Mouse (Mus musculus) WW6 (cell line): ENCODE results near the gene Gc.
A peak's percentile ranks its signal among the peaks of the same experiment; 100 is the strongest.

Experiments
- DNase-seq: peaks from one replicate; pipeline ENCODE4 v3.0.0-alpha.2; 2013; ENCODE audit warnings: low read depth, low spot score

The Gc gene

GRCm38 (mm10) chr5:89457554-89458062 is at the start of gene Gc:
Gene Gc (minus strand): TSS chr5:89457898.
- DNase-seq, result no peak

GRCm38 (mm10) chr5:89500182-89500581 is 42.5 kb upstream of the Gc start:
- DNase-seq, result peak; percentile 16

GRCm38 (mm10) chr5:89492560-89492959 is 34.9 kb upstream of the Gc start:
- DNase-seq, result no peak

- no peak for DNase-seq
Observed at GRCm38 (mm10) chr5:89470483-89470882, 12.8 kb upstream of the Gc start.

GRCm38 (mm10) chr5:89467886-89468285 is 10.2 kb upstream of the Gc start:
- no peak for DNase-seq

GRCm38 (mm10) chr5:89467045-89467444 is 9.3 kb upstream of the Gc start:
- DNase-seq, result no peak

- no peak for DNase-seq
Observed at GRCm38 (mm10) chr5:89466275-89466674, 8.6 kb upstream of the Gc start.

- DNase-seq, result no peak
Observed at GRCm38 (mm10) chr5:89461817-89462216, 4.1 kb upstream of the Gc start.

- no peak for DNase-seq
Observed at GRCm38 (mm10) chr5:89459591-89459990, 1.9 kb upstream of the Gc start.

- DNase-seq, result no peak
Observed at GRCm38 (mm10) chr5:89458987-89459386, 1.3 kb upstream of the Gc start.

- DNase-seq, result peak; percentile 53
Observed at GRCm38 (mm10) chr5:89455526-89455925, 2.2 kb downstream of the Gc start.

GRCm38 (mm10) chr5:89450798-89451197 is 6.9 kb downstream of the Gc start:
- DNase-seq, result no peak

- no peak for DNase-seq
Observed at GRCm38 (mm10) chr5:89449325-89449724, 8.4 kb downstream of the Gc start.

GRCm38 (mm10) chr5:89447978-89448377 is 9.7 kb downstream of the Gc start:
- no peak for DNase-seq

- no peak for DNase-seq
Observed at GRCm38 (mm10) chr5:89444360-89444759, 13.3 kb downstream of the Gc start.

GRCm38 (mm10) chr5:89411536-89411935 is 46.2 kb downstream of the Gc start:
- DNase-seq, result no peak

GRCm38 (mm10) chr5:89407376-89408082 is 50.2 kb downstream of the Gc start:
- no peak for DNase-seq

GRCm38 (mm10) chr5:89405132-89405531 is 52.6 kb downstream of the Gc start:
- DNase-seq, result no peak

GRCm38 (mm10) chr5:89390405-89390804 is 67.3 kb downstream of the Gc start:
- no peak for DNase-seq

GRCm38 (mm10) chr5:89384204-89384603 is 73.5 kb downstream of the Gc start:
- DNase-seq, result no peak

GRCm38 (mm10) chr5:89381340-89381739 is 76.4 kb downstream of the Gc start:
- no peak for DNase-seq

GRCm38 (mm10) chr5:89370140-89370539 is 87.6 kb downstream of the Gc start:
- DNase-seq, result no peak

- no peak for DNase-seq
Observed at GRCm38 (mm10) chr5:89368045-89368743, 89.5 kb downstream of the Gc start.
